Mouse (Mus musculus): ENCODE measurements around the gene F2r.

GRCm38 (mm10) chr13:95563066-95563610, 55.1 kb downstream of the F2r start:
- TF ChIP-seq CTCF (IDR thresholded peaks at IDR 0.05; ENCODE audit: low read depth) (no peak), EP300 (optimal IDR thresholded peaks at IDR 0.05) (no peak)
